Mouse (Mus musculus) inflammation-experienced regulatory T-cells (primary cell): ENCODE results near the gene Drc7. TPM values are rescaled to one million over a fixed set of nuclear protein-coding genes. Genes with fewer than 3 reads are reported as not detected.

Experiments
- polyA plus RNA-seq, 2 experiments: library from polyadenylated mRNA; unstranded; fragments of 100-300 nt; shearing (Covaris generic); gene quantifications; one replicate each; pipeline ENCODE4 v1.2.1; 2017

The Drc7 gene
- 1 to 10 TPM in 1 of 2 experiments, under 1 TPM in 1; 0.16 to 1.6 TPM for polyA plus RNA-seq

GRCm38 (mm10) chr8:95054927-95055510 lies at the start of gene Drc7:
Gene Drc7, plus strand, starts transcription at chr8:95055103.

GRCm38 (mm10) chr8:95017451-95017850 lies 37.5 kb upstream of the Drc7 start, which contains the start of gene Adgrg3:
Gene Adgrg3, plus strand, starts transcription at chr8:95017692.

GRCm38 (mm10) chr8:95080381-95081341 lies 25.8 kb downstream of the Drc7 start, which contains the start of gene Katnb1:
Gene Katnb1, plus strand, starts transcription at chr8:95081186.

Other genes with a start within 250 kb of the Drc7 start
- gene Ccl17, start 244.7 kb upstream of the Drc7 start, polyA plus RNA-seq = under 1 TPM in 1 of 2 experiments, not detected in 1; 0.59 TPM
- 10 to 100 TPM; 60.5 to 66.0 TPM for gene Coq9, start 216.8 kb upstream of the Drc7 start, polyA plus RNA-seq
- 10 to 100 TPM; 90.5 to 98.2 TPM for gene Ciapin1, start 216.7 kb upstream of the Drc7 start, polyA plus RNA-seq
- gene Polr2c, start 197.7 kb upstream of the Drc7 start, polyA plus RNA-seq = 100 to 1,000 TPM in 1 of 2 experiments, 10 to 100 TPM in 1; 93.8 to 107 TPM
- gene Dok4, start 178.8 kb upstream of the Drc7 start, polyA plus RNA-seq = 1 to 10 TPM in 1 of 2 experiments, under 1 TPM in 1; 0.11 to 4.4 TPM
- gene Ccdc102a, start 137.0 kb upstream of the Drc7 start, polyA plus RNA-seq = 1 to 10 TPM in 1 of 2 experiments, under 1 TPM in 1; 0.13 to 1.8 TPM
- gene Adgrg5, start 131.4 kb upstream of the Drc7 start, polyA plus RNA-seq = under 1 TPM; 0.82 to 0.93 TPM
- 1 to 10 TPM; 2.4 to 2.5 TPM for gene Adgrg1, start 80.4 kb upstream of the Drc7 start, polyA plus RNA-seq
- gene Adgrg3, start 37.4 kb upstream of the Drc7 start, polyA plus RNA-seq = 1 to 10 TPM in 1 of 2 experiments, not detected in 1; 1.1 TPM
- 10 to 100 TPM; 19.5 to 20.9 TPM for gene Katnb1, start 26.1 kb downstream of the Drc7 start, polyA plus RNA-seq
- gene Kifc3, start 147.7 kb downstream of the Drc7 start, polyA plus RNA-seq = 1 to 10 TPM; 1.5 to 2.6 TPM